Mouse (Mus musculus): Measurements from ENCODE around the gene Nfix.

Nfix gene

DNA sequence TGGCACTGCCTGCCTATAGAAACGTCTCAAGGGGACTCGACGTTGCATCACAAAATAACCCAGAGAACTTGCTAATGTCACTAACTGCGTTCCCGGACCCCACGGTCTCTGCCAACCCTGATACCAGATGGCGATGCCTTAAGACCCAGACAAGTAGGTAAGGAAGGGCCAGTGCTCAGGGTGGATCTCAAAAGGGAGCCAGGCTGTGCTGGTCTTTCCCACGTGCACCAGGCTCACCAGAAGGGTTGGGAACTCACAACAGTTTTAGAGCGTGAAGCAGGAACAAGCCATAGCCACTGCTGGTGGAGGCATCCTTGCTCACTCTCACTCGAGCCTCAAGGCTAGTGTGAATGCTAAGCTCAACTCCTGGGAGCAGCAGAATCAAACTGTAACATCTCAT, 32.9 kb downstream of the Nfix start:
- no peak for DNase-seq (ENCODE audit: low read depth, low spot score)

DNA sequence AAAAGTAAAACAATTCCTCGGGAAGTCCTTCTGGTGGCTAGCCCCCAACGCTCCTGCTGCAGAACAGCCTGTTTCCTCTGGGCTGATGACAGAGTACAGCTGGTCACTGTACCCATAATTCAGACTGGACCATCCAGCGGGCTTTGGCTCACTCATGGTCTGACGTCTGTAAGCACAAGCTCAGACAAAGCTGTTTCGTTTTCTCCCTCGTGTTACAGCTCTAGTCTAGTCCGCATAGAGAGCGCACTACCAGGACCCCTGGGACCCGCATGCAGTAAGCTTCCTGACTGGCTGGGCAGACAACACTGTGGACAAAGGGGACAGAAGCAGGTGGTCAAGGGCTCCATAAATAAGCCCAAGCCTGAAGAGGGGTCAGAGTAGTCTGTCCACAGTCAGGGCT, 33.7 kb downstream of the Nfix start:
- DNase-seq (ENCODE audit: low read depth, low spot score) = no peak

DNA sequence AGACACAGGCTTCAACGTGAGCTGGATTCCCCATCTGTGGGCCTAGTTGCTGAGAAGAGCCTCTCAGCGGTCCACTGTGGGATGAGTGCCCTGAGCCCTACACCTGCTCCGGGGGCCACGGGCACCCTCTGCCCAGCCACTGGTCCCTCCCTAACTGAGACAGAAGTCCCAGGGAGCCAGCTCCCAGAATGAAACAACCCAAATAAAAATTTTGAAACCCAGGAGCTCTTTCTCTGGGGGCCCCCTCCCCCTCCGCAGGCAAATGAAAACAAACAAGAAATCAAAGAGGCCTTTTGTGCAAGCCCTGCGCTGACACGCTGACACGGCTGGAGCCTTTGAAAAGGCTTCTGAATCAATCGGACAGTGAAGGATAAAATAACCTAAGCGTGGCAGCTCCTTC, 34.5 kb downstream of the Nfix start:
- DNase-seq (ENCODE audit: low read depth, low spot score) = peak; percentile 83

DNA sequence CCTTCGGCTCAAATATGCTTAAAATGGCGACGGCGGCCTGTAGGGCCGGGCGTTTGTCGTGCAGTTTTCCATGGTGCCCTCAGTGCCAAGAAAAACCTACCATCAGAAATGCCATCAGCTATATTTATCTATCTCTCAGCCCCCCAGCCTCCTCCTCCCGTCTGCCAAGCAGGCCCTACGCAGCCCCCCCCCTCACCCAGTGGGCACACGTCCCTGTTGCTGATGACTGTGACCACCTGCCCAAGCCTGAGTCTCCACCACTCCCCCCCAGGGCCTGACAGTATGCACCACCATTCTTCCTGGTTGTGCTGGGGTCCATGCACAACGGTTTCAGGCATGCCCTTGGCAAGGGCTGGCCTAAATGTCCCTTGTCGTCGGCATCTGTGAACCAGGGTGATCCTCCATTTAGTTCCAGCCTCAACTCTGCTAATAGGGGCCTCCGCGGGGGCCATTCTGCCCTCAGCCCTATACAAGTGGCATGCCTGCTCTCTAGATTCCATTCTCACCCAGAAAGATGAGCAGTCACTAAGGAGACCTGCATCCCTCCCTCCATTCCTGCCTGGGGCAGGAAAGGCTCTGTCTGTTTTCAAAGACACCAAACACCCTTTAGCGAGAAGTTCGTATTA, 35.2 kb downstream of the Nfix start:
- no peak for DNase-seq (ENCODE audit: low read depth, low spot score)

DNA sequence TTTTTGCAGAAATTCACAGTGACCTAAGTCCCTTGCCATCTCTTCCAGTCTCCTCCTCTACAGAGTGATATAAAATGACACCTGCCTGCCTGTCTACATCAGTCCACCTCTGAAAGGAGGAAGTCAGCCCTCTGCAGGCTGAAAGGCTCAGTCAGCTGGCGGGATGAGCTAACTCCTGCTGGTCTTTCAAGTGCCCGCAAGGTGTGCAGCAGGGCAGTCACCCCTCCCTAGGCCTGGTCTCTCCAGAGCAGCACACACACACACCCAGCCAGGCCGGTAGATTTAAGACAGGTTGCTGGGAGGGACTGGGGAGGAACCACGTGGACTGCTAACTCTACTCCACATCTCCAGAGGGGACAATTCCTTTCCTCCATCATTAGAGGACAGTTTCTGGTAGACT, 36.0 kb downstream of the Nfix start:
- DNase-seq (ENCODE audit: low read depth, low spot score) = peak; percentile 79

DNA sequence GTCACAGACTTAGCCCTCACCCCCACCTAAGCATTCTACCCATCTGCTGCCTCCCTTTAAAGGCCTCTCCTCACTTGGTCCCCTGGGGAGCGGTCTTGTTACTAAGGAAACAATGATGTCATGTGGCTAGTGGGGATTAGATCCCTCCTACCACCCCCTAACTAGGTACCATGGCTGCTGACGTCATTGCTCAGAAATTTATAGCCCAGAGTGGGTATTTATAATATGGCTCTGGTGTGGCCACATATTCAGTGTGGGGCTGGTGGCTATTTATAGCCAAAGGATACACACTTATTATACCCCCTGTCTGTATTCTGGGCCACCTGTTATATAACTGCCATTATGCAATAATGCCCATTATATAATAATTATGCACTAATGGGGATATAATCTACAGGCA, 39.2 kb downstream of the Nfix start:
- DNase-seq (ENCODE audit: low read depth, low spot score) = no peak

DNA sequence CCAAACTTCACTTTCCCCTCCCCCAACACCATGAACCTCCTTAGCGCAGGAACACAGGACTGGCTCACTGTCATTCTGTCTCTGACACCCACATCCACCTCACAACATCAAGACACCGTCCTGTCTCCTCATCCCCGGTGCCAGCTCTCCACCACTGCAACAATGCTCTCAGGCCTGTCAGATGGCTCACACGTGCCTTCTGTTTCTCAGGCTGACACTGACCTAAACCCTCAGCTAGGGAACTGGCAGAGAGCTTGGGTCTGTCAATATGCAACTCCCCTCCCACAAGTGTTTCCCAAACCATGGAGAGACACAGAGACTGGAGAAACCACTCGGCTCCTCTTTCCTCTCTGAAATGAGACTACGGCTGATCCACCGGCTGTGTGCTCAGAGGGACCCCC, 39.7 kb downstream of the Nfix start:
- DNase-seq (ENCODE audit: low read depth, low spot score) = peak; percentile 76

DNA sequence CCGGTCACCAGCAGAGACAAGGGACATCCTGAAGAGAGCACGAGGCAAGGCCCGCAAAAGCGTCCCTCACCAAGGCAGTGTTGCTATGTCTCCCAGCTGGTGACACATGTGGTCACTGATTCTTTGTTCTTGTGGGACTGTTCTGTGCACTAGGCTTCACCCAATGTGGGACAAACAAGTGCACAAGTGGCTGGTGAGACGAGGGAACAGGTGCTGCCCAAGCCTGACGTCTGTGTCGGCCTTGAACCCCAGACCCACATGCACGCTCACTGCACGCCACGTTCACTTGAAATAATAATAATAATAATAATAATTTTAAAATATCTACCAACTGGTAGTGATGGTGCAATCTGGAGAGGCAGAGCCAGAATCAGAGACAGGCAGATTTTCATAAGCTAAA, 40.4 kb downstream of the Nfix start:
- no peak for DNase-seq (ENCODE audit: low read depth, low spot score)

DNA sequence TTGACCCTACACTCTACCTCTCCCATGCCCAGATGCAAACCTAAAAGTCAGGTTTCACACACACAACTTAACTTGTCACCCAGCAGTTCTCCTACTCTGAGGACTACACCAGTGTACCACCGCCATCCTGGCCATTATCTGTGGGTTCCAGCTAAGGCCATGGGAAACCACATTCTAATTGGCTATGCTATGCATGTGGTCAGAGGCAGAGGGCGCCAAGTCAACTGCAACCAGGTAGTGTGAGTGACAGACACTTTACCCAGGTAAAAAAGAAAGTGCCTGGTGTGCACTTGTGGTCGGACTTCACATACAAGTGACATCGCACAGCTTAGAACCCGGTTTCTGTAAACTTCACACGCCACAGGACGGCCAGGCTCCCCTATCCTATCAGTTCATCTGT, 41.0 kb downstream of the Nfix start:
- no peak for DNase-seq (ENCODE audit: low read depth, low spot score)

DNA sequence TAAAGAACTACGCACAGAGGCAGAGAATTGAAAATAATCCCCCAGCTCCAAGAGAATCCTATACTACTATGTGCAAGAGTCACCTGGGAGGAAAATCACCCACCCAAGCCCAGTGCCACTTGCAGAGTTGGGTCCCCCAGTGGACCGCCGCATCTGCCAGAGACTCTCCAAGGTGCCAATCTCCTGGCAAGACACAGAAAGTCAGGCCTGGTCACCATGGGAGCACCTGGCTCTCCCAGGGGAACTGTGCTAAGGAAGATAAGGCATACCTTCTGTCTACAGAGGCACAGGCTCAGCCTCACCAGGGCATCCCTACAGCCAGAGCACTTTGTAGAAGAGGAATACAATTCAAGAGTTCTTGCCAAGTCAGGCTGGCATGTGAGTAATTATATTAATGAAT, 41.8 kb downstream of the Nfix start:
- DNase-seq (ENCODE audit: low read depth, low spot score) = no peak

DNA sequence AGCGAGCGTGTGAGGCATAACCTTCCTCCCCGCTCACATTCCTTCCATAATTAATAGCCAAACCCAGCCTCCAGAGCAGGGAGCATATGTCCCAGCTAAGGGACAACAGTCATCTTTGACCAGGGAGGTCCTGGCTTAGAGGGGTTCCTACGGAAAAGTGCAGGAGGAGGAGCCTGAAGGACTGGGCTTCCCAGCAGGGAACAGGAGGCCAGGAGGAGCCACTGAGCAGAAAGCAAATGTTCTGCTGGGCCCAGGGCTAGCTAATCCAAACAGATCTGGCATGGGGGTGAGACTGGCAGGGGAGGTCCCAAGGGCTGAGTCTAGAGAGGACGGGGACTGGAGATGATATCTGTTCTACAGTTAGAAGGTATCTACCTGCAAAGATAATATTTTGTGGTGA, 42.6 kb downstream of the Nfix start:
- peak; percentile 77 for DNase-seq (ENCODE audit: low read depth, low spot score)

DNA sequence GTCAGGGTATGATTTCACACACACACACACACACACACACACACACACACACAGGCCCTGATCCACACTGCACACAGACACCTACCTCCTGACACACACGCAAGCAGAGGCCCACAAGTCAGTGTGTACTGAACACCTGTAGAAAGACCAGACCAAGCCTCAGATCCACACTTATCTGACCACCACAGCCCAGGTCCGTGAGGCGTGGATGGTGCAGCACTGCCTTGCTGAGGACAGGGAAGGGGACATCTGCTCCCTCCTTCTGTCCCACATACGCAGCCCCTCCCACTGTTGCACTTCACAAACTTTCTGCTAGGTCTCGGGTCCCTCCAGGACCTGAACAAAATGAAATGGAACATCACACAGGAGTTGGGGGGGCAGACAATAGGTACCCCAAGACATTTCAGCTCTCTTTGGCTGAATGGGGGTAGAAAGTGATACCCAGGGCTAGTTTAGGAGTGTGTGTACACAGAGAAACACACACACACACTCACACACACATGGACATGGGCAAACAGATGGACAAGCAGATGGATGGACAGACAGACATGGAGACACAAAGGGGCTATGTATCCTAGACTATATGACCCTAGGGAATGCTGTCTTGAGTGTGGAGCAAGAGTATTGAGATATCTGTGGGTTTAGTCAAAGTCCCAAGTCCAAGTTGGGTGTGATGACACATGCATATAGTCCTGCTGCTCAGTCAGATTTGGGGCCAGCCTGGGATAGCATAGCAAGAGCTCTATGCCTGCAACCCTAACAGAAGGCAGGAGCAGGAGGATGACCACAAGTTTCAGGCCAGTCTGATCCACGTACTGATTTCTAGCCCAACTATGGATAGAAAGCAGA, 47.2 kb downstream of the Nfix start:
- no peak for DNase-seq (ENCODE audit: low read depth, low spot score)

DNA sequence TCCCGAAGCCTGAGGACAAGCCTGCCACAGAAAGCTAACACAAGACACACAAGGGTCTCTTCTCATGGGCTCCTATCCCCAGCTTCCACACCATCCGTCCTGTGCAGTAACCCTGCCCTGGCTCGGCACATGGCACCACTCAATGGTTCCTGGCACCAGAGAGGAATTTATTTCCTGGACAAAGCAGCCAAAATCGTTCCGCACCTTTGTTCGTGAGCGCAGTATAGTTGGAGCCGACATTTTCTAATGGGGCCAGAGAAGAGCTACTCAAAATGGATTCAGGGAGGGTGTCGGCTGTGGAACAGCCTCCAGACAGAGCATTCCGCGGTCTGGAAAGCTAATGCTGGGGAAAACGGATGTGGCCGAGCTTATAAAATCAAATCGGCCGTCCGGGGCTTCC, 50.6 kb downstream of the Nfix start:
- no peak for DNase-seq (ENCODE audit: low read depth, low spot score)

DNA sequence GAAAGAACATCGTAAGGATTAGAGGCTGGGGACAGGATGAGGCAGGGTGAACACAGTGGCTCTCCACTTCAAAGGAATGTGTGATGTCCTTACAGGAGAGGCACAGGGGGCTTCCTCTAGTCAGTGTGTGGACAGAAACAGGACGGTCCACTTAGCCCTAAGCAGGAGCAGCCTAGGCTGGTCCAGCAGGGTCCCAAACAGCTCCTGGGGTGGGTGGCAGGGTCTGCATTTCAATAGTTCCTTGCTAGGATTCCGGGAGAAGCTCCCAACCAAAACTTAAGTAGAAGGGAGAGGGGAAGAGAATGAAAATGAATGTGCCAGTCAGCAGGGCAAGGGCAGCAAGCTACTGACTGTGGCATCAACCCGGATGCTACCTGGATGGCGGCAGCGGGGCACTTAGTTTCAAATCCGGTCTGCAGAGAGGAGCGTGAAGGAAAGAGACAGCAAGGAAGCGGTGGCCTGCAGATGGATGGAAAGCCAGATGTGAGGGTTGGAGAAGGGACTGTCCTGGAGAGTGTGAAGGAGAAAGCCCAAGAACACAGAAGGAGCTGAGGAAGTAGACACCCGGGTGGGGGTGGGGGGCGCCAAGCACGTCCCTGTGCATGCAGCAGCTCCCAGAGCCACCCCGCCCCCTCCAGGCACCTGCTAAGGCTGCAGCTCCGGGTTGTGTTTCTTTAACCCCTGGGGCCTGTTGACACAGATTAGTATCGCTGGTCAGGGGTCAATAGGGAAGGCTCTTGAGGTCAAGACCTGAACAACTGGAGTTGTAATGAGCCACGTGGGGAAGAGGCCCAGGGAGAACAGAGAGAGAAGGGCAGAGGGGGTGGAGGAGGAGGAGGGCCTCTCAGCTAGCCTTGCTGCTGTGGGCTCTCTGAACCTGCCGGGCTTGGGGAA, 54.9 kb downstream of the Nfix start:
- DNase-seq (ENCODE audit: low read depth, low spot score) = no peak

DNA sequence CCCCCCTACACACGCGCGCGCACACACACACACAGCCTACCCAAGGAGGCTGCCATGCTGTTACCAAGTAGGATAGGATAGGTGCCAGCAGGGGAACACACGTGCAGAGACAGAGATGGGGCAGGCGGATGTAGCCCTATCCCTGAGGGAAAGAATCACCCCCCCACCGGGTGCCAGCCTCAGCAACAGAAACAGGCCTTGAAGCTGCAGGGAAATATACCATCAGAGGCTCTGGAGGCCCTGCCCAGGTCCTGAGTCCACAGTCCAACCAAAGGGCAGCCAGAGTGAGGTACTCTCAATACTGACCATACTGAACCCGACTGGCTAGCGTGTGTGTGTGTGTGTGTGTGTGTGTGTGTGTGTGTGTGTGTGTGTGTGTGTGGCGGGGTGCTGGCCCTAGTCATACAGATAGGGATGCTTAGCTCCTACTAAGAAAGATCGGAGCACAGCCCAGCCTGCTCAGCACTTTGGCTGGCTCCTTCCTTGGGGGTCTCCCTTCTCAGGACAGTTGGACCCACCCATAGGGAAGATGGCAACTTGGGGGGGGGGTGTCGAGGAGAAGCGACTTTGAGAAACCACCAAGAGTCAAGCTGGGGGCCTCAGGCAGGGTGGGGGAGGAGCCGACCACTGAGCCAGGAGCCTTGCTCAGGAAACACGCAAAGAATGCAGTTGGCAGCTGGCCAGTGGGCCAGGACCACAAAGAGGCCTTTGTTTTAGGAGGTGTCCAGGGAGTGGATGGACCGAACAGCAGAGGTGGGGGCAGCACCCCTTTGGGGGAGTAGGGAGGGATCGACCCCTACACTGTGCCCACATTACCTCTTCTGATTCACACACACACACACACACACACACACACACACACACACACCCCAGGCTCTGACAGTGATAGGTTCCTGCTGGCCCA, 56.4 kb downstream of the Nfix start:
- peak; percentile 66 for DNase-seq (ENCODE audit: low read depth, low spot score)

DNA sequence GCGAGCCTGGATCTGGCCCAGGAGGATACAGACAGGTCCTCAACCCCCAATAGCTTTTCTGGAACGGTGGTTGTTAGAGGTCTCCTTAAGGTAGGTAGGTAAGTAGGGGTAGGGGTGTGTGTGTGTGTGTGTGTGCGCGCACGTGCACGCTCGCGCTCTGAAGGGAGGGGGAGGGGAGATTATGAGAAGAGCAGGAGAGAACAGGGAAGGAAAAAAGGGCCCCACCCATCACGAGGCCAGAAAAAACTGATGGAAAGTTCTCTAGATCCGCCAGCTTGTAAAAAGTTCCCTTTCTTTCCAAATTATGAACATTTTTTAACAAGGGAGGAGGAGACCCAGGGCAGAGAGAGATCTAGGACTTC, 57.1 kb downstream of the Nfix start:
- no peak for DNase-seq (ENCODE audit: low read depth, low spot score)

DNA sequence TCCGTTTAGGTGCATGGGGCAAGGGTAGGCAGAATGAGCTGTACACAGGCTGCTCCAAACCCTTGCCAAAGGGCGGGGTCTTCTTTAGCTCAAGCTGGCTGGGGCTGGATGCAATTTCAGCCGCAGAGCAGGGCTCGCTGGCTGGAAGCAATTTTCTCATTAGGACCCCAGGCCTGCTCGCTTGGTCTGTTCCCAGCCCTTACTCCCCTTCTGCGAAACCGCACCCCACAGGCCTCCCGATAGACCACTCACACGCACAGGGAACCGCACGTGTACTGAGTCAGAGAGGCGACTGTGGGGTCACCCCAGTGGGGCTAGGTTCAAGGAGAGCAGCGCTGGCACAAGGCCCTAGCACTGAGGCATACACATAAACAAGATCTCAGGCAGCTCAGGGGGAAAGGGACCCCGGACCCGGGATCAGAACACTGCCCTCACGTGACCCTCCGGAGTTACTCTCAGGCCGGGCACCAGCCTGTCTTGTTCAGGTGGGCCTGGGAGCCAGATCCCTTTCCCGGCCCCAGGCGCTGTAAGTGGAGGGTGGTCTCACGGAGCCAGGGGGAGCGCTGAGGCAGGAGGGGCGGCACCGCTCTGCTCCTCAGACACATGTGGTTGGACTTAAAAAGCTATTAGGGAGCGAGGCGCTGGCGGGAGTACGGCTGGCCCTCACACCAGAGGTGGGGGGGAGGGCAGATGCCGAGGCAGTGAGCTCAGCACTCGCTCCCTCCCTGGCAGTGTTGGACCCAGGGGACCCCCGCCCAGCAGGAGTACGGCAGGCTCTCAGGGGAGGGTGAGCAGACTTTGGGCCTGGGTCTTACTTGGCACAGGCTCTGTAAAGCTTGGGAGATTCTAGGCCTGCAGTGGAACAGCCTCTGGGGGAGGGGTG, 57.7 kb downstream of the Nfix start:
- DNase-seq (ENCODE audit: low read depth, low spot score) = no peak

DNA sequence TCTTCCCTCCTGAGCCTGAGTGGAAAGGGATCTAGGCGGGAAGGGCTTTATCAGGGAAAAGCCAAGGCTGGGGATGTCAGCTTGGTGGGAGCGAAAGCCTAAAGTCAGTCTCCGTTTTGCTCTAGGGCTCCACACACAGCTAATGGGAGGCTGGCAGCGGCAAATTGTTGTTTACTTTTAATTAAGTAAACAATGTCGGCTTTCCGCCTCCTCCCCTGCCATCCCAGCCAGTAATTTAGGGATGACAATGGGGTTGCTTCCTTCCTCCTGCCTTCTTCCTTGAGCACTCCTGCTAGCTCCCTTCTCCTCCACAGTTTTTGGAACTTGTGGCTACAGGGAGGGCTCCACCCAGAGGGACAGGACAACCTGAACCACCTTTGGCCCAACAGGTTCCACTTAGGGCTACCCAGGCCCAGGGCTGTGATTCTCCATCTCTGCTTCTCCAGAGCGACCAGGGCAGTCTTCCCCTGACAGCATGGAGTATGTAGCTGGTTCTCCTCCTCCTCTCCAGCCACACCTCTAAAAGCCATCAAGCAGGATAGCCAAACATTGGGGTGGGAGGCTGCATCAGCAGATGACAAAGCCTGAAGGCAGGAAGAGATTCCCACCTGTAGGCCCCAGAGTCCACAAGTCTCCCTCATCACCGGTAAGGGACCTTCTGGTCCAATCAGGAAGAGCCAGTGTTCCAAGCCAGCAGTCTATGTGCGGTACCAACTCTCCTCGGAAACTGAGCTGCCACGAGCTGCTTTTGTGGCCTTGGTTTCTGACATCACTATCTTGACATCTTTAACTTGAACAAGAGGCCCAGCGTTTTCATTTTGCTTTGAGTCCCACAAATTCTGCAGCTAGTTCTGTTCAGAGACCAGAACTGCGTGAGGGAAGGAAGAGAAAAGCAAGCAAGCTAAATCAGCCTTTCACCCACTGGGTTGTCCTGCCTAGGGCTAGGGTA, 59.0 kb downstream of the Nfix start:
- no peak for DNase-seq (ENCODE audit: low read depth, low spot score)

DNA sequence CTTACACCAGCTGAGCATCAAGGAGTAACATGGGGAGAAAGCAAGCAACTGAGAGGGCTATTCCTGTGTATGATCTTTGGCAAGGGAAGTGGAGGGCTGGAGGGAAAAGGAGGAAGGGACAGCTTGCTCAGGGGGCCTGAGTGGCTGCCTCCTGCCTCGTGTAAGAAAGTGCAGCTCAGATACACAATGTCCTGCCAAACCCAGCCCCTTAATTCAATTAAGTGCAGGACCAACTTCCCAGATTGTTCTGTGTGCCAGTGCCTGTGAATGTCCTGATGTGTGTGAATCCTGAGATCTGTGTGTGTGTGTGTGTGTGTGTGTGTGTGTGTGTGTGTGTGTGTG, 60.8 kb downstream of the Nfix start:
- DNase-seq (ENCODE audit: low read depth, low spot score) = no peak

All from brain, adult 2 months (tissue).